Mouse (Mus musculus) large intestine, adult 2 months (tissue): ENCODE measurements at regions not wholly inside any gene's neighbourhood (a gene's known extent, or its start where the extent isn't known, plus 50 kb on each side); places are given as distances from the start of the nearest gene placed in this dataset.

Experiments used
- DNase-seq: peaks from one replicate; pipeline ENCODE4 v3.0.0-alpha.2; 2012; ENCODE audit warnings: low read depth, low spot score
- WGBS: fragments of 180-500 bp; shearing (Covaris S2); methylation state at CpG from one replicate; pipeline ENCODE4 v1.1.7; 2018; 5-methylcytosine and 5-hydroxymethylcytosine counted together

GRCm38 (mm10) chr14:58854871-58855270 is 287.8 kb downstream of the 1700129C05Rik start:
- WGBS = 30% methylated on average over 4 of the region's 4 CpGs
- DNase-seq = no peak

GRCm38 (mm10) chr14:58844565-58844964 is 298.1 kb downstream of the 1700129C05Rik start:
- DNase-seq = no peak
- 85% methylated on average over 2 of the region's 2 CpGs for WGBS

DNA sequence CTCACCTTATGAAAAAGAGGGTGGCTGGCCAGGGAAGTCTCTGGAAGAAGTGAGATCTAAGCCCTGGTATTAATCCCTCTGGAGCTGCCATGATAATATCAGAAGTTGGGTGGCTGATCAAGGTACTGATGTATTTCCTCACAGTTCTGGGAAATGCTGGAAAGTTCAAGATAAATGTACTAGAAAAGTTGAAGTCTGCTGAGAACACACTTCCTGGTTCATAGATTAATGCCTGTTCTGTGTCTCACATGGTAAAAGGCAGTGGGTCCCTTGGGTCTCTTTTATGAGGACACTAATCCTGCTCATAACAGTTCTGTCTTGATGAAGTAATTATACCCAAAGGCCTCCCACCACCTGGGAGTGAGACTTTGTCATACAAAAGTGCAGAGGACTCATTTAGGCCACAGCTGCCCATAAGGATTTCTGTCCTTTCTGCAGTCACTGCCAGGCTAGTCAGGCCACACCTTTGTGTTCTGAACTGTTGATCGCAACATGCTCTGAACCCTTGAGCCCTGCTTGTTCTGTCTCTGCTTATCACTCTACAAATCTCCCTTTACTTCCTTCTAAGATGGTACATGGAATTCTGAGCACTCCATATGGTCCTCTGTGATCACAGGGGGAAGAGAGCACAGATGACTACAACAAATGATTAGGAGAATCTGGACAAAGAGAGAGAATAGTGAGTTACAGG is 300.4 kb downstream of the 1700129C05Rik start:
- 38% methylated on average over 1 of the region's 1 CpGs for WGBS
- peak; percentile 10 for DNase-seq

- 47% methylated on average over 4 of the region's 4 CpGs for WGBS
- DNase-seq = no peak
Measured at GRCm38 (mm10) chr14:58822938-58823337, 319.8 kb downstream of the 1700129C05Rik start.

GRCm38 (mm10) chr14:58817961-58818504 is 324.7 kb downstream of the 1700129C05Rik start:
- no peak for DNase-seq
- WGBS = 69% methylated on average over 10 of the region's 10 CpGs

DNA sequence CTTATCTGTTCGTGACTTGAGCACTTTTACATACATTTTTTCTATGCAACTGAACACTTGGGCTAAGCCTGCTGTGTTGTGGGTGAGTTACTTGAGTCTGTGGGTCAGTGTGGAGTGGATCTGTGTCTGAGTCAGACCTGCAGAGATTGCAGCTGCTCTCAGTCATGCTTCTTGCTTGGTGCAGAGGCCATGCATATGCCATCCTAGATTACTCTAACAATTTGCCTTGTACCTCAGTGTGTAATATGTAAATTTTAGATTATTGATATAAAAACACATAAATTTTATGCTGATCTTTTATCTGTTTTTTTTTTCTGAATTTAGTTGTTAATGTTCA is 326.2 kb downstream of the 1700129C05Rik start:
- 55% methylated on average over 1 of the region's 1 CpGs for WGBS
- DNase-seq = no peak

DNA sequence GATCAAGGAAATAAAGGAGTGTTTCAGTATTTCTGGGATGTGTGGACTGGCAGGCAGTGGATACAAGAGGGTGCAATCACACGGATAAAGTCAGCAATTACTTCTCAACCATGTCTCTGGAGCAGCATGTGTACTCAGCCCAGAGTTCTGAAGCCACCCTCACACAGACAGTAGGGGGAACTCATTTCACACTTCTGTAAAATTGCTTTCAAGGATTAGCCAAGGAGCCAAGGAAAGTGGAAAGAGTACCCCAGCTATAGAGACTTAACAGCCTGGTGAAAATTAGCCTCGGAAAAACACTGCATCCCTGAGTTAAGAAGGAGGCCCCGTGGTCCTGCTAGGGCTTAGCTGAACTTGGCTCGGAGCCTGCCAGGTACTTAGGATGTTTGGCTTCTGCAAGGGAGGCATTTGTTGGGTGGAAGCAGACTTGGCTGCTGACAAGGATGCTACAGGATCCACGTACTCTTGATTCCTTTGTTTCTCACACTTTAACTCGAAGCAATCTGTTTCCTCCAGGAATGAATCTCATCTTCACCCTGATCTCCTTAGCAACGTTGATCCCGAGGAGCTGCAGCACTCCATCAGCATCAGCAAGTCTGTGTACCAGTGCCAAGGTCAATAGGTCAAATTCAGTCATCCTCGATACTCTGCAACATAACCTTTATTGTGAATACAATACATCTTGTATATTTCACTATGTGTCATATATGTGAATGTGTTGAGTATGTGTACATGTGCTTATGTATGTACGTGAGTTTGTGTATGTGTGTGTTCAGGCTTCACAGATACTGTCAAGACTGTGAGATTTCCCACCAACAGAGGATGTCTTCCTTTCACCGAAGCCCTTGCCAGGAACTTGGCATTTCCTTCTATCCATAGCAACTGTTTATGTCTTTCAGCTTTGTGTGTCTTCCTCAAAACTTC is 326.8 kb downstream of the 1700129C05Rik start:
- 54% methylated on average over 11 of the region's 11 CpGs for whole genome bisulfite sequencing
- no peak for DNase-seq

DNA sequence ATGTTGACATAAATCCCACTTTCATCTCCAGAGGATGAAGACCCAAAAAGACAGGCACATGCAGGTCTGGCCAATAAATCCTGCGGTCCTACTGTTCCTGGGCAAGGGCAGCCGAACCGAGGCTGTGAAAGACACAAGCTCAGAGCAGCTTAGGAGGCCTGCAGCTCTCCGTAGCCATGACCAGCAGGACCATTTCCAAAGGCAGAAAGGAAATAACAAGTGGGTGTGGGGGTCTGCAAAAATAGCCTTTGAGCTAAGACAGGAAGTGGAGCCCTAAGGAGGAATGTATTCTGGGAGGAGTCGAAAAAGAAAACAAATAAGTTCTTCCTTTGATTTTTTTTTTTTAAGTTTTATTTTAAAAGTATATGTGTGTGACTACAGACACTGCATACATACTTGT is 330.1 kb downstream of the 1700129C05Rik start:
- WGBS = 55% methylated on average over 5 of the region's 5 CpGs
- no peak for DNase-seq

DNA sequence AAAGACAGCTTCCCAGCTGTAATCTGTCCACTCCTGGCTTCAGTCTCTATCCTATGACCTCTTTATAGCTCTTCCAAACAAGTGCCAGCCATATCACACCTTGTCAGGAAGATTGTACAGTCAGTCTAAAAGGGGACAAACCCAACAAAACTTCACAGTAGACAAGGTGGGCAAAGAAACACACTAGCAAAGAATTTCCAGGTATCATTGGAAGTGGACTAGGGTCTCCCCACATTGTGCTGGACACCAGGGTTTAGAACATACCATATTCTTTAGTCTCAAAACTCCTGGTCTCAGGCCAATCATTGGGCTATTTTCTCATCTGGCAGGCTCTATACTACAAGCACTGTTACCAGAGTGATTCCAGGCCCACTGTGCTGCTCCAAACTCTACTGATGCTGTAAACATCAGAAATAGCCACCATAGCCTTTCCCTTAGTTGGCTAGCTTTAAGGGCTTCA is 341.3 kb downstream of the 1700129C05Rik start:
- no peak for DNase-seq

DNA sequence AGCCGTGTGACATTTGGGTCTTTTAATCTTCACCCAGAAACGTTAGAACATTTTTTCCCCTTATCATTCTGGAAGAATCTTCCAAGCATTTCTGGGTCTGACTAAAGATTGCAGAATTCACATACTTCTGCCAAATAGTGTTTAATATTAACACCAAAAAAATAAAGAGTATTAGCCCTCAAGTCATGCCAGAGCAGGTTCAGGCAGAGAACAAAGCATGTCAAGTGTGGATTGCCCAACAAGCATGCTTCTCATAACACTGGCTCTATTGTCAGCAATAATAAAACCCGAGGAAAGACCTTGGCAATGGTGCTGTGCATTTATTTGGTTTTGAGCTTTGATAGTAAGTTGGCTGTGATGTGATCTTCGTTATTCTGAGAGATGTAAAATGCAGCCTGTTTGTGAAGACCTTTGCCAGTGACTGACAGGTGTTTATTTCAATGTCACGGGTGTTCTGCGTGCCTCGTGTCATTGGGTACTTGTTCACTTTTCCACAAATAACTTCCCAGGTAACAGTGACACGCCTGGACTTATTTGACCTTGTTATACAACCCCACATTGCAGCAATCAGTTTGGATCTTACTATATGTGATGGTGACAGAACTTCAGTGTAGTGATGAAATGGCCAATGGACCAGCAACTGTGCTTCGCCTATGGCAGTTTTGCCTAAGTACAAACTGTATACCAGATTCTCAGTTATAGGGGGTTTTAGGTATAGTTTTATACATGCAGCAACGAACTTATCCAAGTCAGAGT is 354.3 kb downstream of the 1700129C05Rik start:
- DNase-seq = no peak
- 40% methylated on average over 10 of the region's 10 CpGs for WGBS

DNA sequence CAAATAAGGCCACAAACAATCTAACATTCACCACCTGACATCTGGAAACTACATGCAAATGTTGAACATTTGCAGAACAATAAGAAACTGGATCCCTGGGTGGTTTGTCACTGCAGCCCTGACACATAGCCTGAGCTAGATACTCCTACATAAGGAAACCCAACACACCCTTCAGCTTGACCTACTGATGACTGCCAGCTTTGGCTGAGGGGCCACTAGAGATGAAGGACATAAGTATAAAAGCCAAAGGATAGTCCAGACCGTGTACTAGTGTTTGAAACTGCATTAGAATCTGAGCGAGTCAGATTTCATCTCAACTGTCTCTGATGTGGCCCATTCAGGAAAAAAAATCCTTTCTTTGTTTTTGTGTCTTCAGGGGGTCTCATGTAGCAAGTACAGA is 355.1 kb downstream of the 1700129C05Rik start:
- DNase-seq = no peak
- 81% methylated on average over 2 of the region's 2 CpGs for WGBS

DNA sequence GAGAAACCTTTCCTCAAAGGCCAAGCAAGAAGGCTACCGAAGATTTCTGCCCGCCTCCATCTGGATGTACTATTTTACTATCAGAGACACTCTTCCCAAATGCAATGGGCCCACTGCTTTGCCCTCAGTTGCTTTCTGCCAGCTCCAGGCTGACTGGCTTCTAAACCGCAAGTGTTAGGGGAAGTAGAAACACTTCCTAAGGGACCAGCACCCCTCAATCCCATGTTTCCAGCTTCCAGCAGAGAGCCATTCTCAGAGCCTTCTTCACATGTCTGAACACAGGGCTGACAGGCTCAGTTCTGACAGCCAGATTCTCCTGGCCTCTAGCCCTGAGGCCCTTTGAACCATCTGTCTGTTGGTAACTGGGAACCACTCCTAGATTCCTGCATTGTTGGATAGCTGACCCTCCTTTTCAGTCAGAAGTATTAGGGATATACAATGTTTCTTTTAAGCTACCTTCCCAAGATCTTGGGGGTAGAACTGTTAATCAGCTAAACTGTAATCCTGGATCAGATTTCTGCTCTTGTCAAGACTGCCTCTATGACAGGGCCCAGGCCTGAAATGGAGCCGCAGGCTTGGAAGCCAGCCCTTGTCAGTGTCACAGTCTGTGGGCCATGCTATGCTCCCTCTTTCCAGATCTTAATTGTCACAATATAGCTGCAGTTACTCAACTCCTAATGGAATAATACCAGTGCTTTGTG is 355.8 kb downstream of the 1700129C05Rik start:
- DNase-seq = no peak

DNA sequence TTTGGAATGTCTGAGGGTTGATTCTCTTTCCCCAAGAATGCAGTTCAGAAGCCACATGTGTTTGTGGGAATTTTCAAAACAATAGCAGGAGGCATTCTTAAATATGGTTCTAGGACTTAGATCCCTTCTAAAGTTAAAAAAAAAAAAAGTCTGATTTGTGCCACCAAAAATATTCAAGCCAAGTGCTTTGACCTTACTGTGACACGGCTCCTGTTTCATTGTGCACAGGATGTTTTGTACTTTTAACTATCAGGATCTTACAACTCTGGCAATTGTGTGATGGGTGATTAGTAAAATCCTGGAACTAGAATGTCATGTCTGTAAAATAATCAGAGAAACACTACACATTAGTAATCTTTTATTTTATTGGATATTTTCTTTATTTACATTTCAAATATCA is 359.5 kb downstream of the 1700129C05Rik start:
- WGBS = 70% methylated on average over 1 of the region's 1 CpGs
- no peak for DNase-seq

More for the DNA sequence above, 355.8 kb downstream of the 1700129C05Rik start:
- 89% methylated on average over 4 of the region's 4 CpGs for WGBS

DNA sequence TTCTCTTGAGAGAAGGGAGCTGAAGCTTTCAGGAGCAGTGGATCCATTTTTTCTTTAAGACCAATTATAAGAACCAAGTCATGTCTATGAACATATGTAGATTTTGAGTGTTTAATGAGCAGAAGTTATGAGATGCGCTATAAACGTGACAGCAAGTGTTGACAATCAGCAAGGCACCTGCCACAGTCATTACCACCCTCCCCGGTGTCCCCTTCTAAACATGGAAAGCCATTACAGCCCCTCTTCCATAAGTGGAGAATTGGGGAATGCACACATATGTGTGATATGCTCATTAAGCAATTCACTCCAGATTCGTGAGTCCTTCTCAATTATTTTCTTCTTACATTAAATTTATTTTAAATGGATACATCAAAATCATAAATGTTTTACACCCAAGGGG is 362.4 kb downstream of the 1700129C05Rik start:
- DNase-seq = no peak
- 80% methylated on average over 4 of the region's 4 CpGs for WGBS

DNA sequence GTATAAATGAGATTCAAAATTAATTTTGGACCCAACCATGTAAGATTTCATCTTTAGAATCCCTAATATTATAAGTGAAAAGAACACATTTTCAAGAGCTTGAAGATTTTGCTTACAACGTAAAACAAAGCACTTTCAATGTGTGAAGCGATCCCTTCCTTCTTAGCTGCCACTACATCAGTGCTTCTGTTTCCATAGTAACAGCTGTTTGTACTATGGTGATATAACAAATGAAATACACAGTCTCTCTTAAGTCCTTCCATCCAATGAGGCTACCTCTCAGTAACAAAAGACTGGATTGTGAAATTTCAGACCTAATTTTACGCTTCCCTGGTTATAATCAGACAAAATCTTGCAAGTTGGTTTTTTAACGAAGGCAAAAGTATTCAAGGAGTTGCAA is 364.0 kb downstream of the 1700129C05Rik start:
- no peak for DNase-seq
- 82% methylated on average over 4 of the region's 4 CpGs for WGBS

- 65% methylated on average over 2 of the region's 2 CpGs for WGBS
Measured at GRCm38 (mm10) chr14:58761291-58761690, 381.4 kb downstream of the 1700129C05Rik start.

DNA sequence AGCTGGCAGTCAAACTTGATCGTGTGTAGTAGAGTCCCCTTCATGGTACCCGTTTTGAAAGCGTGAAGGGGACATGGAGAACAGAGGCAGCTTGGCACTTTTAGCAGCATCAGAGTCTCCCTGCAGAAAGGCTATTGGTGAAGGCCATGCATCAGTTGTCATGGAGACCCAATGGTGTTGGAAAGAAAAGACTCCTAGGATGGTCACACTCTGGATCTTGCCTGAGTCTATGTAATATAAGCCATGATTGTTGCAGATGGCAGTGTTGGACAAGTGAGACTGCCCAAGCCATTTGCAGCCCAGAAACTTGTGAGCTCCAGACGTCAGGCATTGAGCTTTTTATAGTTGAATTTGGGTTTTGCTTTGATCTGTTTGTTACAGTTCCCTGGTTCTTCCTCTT is 382.9 kb downstream of the 1700129C05Rik start:
- 91% methylated on average over 4 of the region's 4 CpGs for WGBS
- DNase-seq = no peak

More at GRCm38 (mm10) chr14:58761291-58761690, 381.4 kb downstream of the 1700129C05Rik start:
- no peak for DNase-seq

- WGBS = 91% methylated on average over 7 of the region's 7 CpGs
Measured at GRCm38 (mm10) chr14:58753781-58754180, 388.9 kb downstream of the 1700129C05Rik start.

DNA sequence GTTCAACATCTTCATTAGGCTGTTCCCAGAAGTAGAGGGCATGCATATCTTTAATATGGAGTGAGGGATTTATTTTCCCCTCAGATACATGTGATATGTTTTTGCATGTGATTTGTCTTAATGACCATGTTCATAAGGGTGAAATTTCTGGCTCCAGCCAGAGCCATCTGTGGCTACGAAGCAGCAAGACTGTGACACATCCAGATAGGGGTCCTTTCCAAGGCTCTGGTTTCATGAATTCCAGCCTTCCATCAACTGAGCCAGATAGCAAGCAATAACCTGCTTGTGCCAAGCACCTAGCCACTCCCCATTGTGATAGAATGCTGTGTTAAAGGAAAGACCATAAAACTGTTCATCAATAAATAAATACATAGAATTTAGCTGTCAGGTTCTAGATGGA is 389.6 kb downstream of the 1700129C05Rik start:
- no peak for DNase-seq
- WGBS = 67% methylated on average over 1 of the region's 1 CpGs

More at GRCm38 (mm10) chr14:58753781-58754180, 388.9 kb downstream of the 1700129C05Rik start:
- DNase-seq = no peak
